In genomic region chr11:87367061-87367460, GRCm38 (mm10) we compare ENCODE assay signal across 23 mouse cellular contexts. TPM values are rescaled to one million over a fixed set of nuclear protein-coding genes. Genes with fewer than 3 reads are reported as not detected.
DNase-seq lines count a peak whose midpoint lies in the region; ATAC-seq lines count a peak whose summit lies in the region.
"Had no signal": no experiment of that assay in that cellular context is flagged by ENCODE, and none has a peak within 500 bp of the region (broad histone marks: within the 10 kb centered on the region; RNA-seq: fewer than 3 reads in every experiment).

No protein-coding gene starts in this region.

- H3K36me3 ChIP-seq in liver, embryonic 12.5 days: no peaks in the 10 kb centered on the region
- H3K36me3 ChIP-seq in liver, embryonic 11.5 days (ENCODE audit: control insufficient read depth, insufficient read depth, low read length): no peaks in the 10 kb centered on the region
- no peaks in the 10 kb centered on the region for H3K36me3 ChIP-seq in liver, embryonic 15.5 days (replicated peaks)
- no peaks in the 10 kb centered on the region for H3K36me3 ChIP-seq in hindbrain, embryonic 16.5 days (ENCODE audit: control insufficient read depth, insufficient read depth, low read length)
- H3K36me3 ChIP-seq: embryonic facial prominence, embryonic 10.5 days; embryonic facial prominence, embryonic 12.5 days; G1E had no signal

- 0 out of 2 replicates have a peak, but pooled peaks cover 5% of the 10 kb centered on the region for H3K27me3 ChIP-seq in liver, embryonic 12.5 days (replicated peaks)
- H3K27me3 ChIP-seq in liver, embryonic 11.5 days (replicated peaks; ENCODE audit: control insufficient read depth, insufficient read depth, low read length): no peaks in the 10 kb centered on the region
- 0 out of 2 replicates have a peak, but pooled peaks cover under 1% of the 10 kb centered on the region for H3K27me3 ChIP-seq in liver, embryonic 15.5 days
- no peaks in the 10 kb centered on the region for H3K27me3 ChIP-seq in hindbrain, embryonic 16.5 days (replicated peaks; ENCODE audit: control insufficient read depth, insufficient read depth, low read length)
- H3K27me3 ChIP-seq: embryonic facial prominence, embryonic 12.5 days; forebrain, embryonic 13.5 days had no signal

- WGBS in liver, embryonic 12.5 days (ENCODE audit: insufficient replicate concordance): 51% methylated on average over 7 of the region's 7 CpGs
- WGBS in liver, embryonic 11.5 days: 68% methylated on average over 7 of the region's 7 CpGs
- 52% methylated on average over 7 of the region's 7 CpGs for whole genome bisulfite sequencing in liver, embryonic 15.5 days (ENCODE audit: insufficient replicate concordance)
- 85% methylated on average over 7 of the region's 7 CpGs for WGBS in hindbrain, embryonic 16.5 days

- no peak overlapping the region for H3K4me3 ChIP-seq in liver, embryonic 12.5 days
- H3K4me3 ChIP-seq in liver, embryonic 11.5 days (ENCODE audit: low read depth, low read length): no peak overlapping the region
- no peak overlapping the region for H3K4me3 ChIP-seq in liver, embryonic 15.5 days (replicated peaks)
- H3K4me3 ChIP-seq in hindbrain, embryonic 16.5 days (ENCODE audit: low read length): no peak overlapping the region
- H3K4me3 ChIP-seq: embryonic facial prominence, embryonic 10.5 days; embryonic facial prominence, embryonic 12.5 days; forebrain, embryonic 13.5 days had no signal

- H3K9me3 ChIP-seq in liver, embryonic 12.5 days (replicated peaks): 0 out of 2 replicates have a peak, but pooled peaks cover 4% of the 10 kb centered on the region
- H3K9me3 ChIP-seq in liver, embryonic 11.5 days (ENCODE audit: control insufficient read depth, low read length): no peaks in the 10 kb centered on the region
- H3K9me3 ChIP-seq in liver, embryonic 15.5 days (replicated peaks): no peaks in the 10 kb centered on the region
- no peaks in the 10 kb centered on the region for H3K9me3 ChIP-seq in hindbrain, embryonic 16.5 days (ENCODE audit: control insufficient read depth, low read length)
- H3K9me3 ChIP-seq: embryonic facial prominence, embryonic 10.5 days; embryonic facial prominence, embryonic 12.5 days; forebrain, embryonic 13.5 days; G1E had no signal

- H3K27ac ChIP-seq in liver, embryonic 12.5 days: peak overlapping the region; percentile 94; the same call in 1 of the 2 replicates
- no peak overlapping the region for H3K27ac ChIP-seq in liver, embryonic 11.5 days (ENCODE audit: low read depth, low read length)
- H3K27ac ChIP-seq in liver, embryonic 15.5 days (replicated peaks): peak overlapping the region; percentile 97
- no peak overlapping the region for H3K27ac ChIP-seq in hindbrain, embryonic 16.5 days (ENCODE audit: low read depth, low read length)
- H3K27ac ChIP-seq: embryonic facial prominence, embryonic 10.5 days; embryonic facial prominence, embryonic 12.5 days; forebrain, embryonic 13.5 days had no signal

- no peak for ATAC-seq in liver, embryonic 12.5 days
- ATAC-seq in liver, embryonic 11.5 days (replicated peaks; ENCODE audit: low FRiP score): no peak
- ATAC-seq in liver, embryonic 15.5 days (ENCODE audit: insufficient read depth): no peak
- no peak for ATAC-seq in hindbrain, embryonic 16.5 days
- ATAC-seq: activated CD4-positive, CD25-positive, alpha-beta regulatory T cell, adult 4 months; CD4-positive, CD25-positive, alpha-beta regulatory T cell, adult 4 months; forebrain, embryonic 13.5 days; Patski had no signal

- intact Hi-C loops in heart, postnatal 25 days (cut with DNase I): no loop called here

- peak overlapping the region; percentile 17; the same call in 1 of the 2 replicates for H3K9ac ChIP-seq in liver, embryonic 12.5 days
- H3K9ac ChIP-seq in liver, embryonic 11.5 days (ENCODE audit: low read depth, low read length): no peak overlapping the region
- H3K9ac ChIP-seq in liver, embryonic 15.5 days: no peak overlapping the region
- H3K9ac ChIP-seq in hindbrain, embryonic 16.5 days (ENCODE audit: low read depth, low read length): no peak overlapping the region
- H3K9ac ChIP-seq: embryonic facial prominence, embryonic 12.5 days; forebrain, embryonic 13.5 days had no signal

- H3K4me2 ChIP-seq in liver, embryonic 12.5 days: no peak overlapping the region
- H3K4me2 ChIP-seq in liver, embryonic 11.5 days: no peak overlapping the region
- H3K4me2 ChIP-seq in liver, embryonic 15.5 days: no peak overlapping the region
- no peak overlapping the region for H3K4me2 ChIP-seq in hindbrain, embryonic 16.5 days (ENCODE audit: low read length)
- H3K4me2 ChIP-seq: embryonic facial prominence, embryonic 12.5 days; forebrain, embryonic 13.5 days had no signal

- peaks cover 34% of the 10 kb centered on the region for H3K4me1 ChIP-seq in liver, embryonic 12.5 days
- H3K4me1 ChIP-seq in liver, embryonic 11.5 days (replicated peaks; ENCODE audit: control insufficient read depth, insufficient read depth, low read length): no peaks in the 10 kb centered on the region
- peaks cover 38% of the 10 kb centered on the region for H3K4me1 ChIP-seq in liver, embryonic 15.5 days (replicated peaks)
- H3K4me1 ChIP-seq in hindbrain, embryonic 16.5 days (ENCODE audit: control insufficient read depth, insufficient read depth, low read depth, low read length): no peaks in the 10 kb centered on the region
- H3K4me1 ChIP-seq: embryonic facial prominence, embryonic 10.5 days; embryonic facial prominence, embryonic 12.5 days; forebrain, embryonic 13.5 days had no signal

- peak; percentile 65 for DNase-seq in heart, adult 11 months
- no peak for DNase-seq in heart, postnatal 25 days (ENCODE audit: low spot score)
- no peak for DNase-seq in liver, embryonic 11.5 days (ENCODE audit: low spot score)
- no peak for DNase-seq in lung, postnatal 4 days
- DNase-seq: adrenal gland, adult 8-10 months; adrenal gland, postnatal 14 days; adrenal gland, postnatal 36 days; B cell, adult 2 months; cerebellum, adult 11-12 months; cerebellum, adult 2 months; cerebellum, adult 9-10 months; cerebellum, postnatal 10 days; cerebellum, postnatal 25 days had no signal

RNA-seq across cellular contexts. Expression of gene Ppm1e, which starts 8.2 kb away (rescaled TPM):
- total RNA-seq in heart, postnatal 25 days (2021): 10 to 100 TPM in 1 of 2 experiments, 1 to 10 TPM in 1; 8.1 to 10.0 TPM
- 2.9 and 3.4 TPM in 2 replicates for polyA plus RNA-seq in liver, embryonic 12.5 days (2016; fragmentation: Nextera tagmentation; extraction: Ambion mirVana)
- polyA plus RNA-seq in liver, embryonic 11.5 days (2014; fragmentation: Nextera tagmentation; extraction: Ambion mirVana): 1.9 and 2.6 TPM in 2 replicates
- 1.7 and 2.0 TPM in 2 replicates for polyA plus RNA-seq in liver, embryonic 15.5 days (2015; fragmentation: Nextera tagmentation; extraction: Ambion mirVana)
- 21.9 and 22.6 TPM in 2 replicates for polyA plus RNA-seq in hindbrain, embryonic 16.5 days (2015; fragmentation: Nextera tagmentation; extraction: Ambion mirVana)
- polyA plus RNA-seq: G1E had no signal

RNA-seq across cellular contexts. Expression of gene Rad51c, which starts 37.7 kb away (rescaled TPM):
- 1 to 10 TPM; 1.6 to 1.7 TPM for total RNA-seq in heart, postnatal 25 days (2021)
- 5.0 and 5.9 TPM in 2 replicates for polyA plus RNA-seq in liver, embryonic 12.5 days (2016; fragmentation: Nextera tagmentation; extraction: Ambion mirVana)
- 5.0 and 5.5 TPM in 2 replicates for polyA plus RNA-seq in liver, embryonic 11.5 days (2014; fragmentation: Nextera tagmentation; extraction: Ambion mirVana)
- polyA plus RNA-seq in liver, embryonic 15.5 days (2015; fragmentation: Nextera tagmentation; extraction: Ambion mirVana): 4.1 and 4.3 TPM in 2 replicates
- 3.8 and 5.1 TPM in 2 replicates for polyA plus RNA-seq in hindbrain, embryonic 16.5 days (2015; fragmentation: Nextera tagmentation; extraction: Ambion mirVana)

RNA-seq across cellular contexts. Expression of gene Tex14, which starts 37.8 kb away (rescaled TPM):
- total RNA-seq in heart, postnatal 25 days (2021): under 1 TPM; 0.36 to 0.47 TPM
- polyA plus RNA-seq in liver, embryonic 12.5 days (2016; fragmentation: Nextera tagmentation; extraction: Ambion mirVana): not detected in 2 replicates
- 0.32 and 0.48 TPM in 2 replicates for polyA plus RNA-seq in liver, embryonic 11.5 days (2014; fragmentation: Nextera tagmentation; extraction: Ambion mirVana)
- 0.05 TPM in 2 replicates for polyA plus RNA-seq in liver, embryonic 15.5 days (2015; fragmentation: Nextera tagmentation; extraction: Ambion mirVana)
- polyA plus RNA-seq in hindbrain, embryonic 16.5 days (2015; fragmentation: Nextera tagmentation; extraction: Ambion mirVana): 1.7 and 1.9 TPM in 2 replicates
- polyA plus RNA-seq: embryonic facial prominence, embryonic 10.5 days; G1E had no signal

Comparison
In these comparisons a context has a peak if more than half of its experiments do, and no peak if none do; other contexts are left out.
1. H3K27ac ChIP-seq: peak in liver, embryonic 12.5 days (single experiment) and liver, embryonic 15.5 days (single experiment); none in liver, embryonic 11.5 days (single experiment) and hindbrain, embryonic 16.5 days (single experiment).